Mouse (Mus musculus): ENCODE results near the gene B4galnt1.
A peak's percentile ranks its signal among the peaks of the same experiment; 100 is the strongest.
"Not testable (repeated sequence)": the region's sequence is repeated elsewhere in the genome, so short reads cannot be mapped to it uniquely, and the experiment has no call there.

Gene B4galnt1

GRCm38 (mm10) chr10:127160081-127160480, 4.9 kb upstream of the B4galnt1 start:
- Histone ChIP-seq H3K36me3 (ENCODE audit: insufficient read depth, low read length) (no peaks in the 10 kb centered on the region), H3K4me1 (replicated peaks; ENCODE audit: low read depth, low read length) (peaks cover 17% of the 10 kb centered on the region), H3K4me3 (replicated peaks; ENCODE audit: low read length) (no peak overlapping the region), H3K27me3 (ENCODE audit: insufficient read depth, low read length) (peaks cover 18% of the 10 kb centered on the region), H3K9me3 (ENCODE audit: low read length) (no peaks in the 10 kb centered on the region)
- TF ChIP-seq POU5F1 (IDR thresholded peaks at IDR 0.05; ENCODE audit: borderline replicate concordance, low read length) (no peak), CTCF (conservative IDR thresholded peaks at IDR 0.05; ENCODE audit: low read length) (no peak), NANOG (IDR thresholded peaks at IDR 0.05; ENCODE audit: borderline replicate concordance, low read length) (no peak)

GRCm38 (mm10) chr10:127160728-127161127, 4.3 kb upstream of the B4galnt1 start:
- Histone ChIP-seq H3K36me3 (ENCODE audit: insufficient read depth, low read length) (no peaks in the 10 kb centered on the region), H3K9me3 (ENCODE audit: low read length) (no peaks in the 10 kb centered on the region), H3K4me1 (replicated peaks; ENCODE audit: low read depth, low read length) (peaks cover 17% of the 10 kb centered on the region), H3K4me3 (replicated peaks; ENCODE audit: low read length) (no peak overlapping the region), H3K27me3 (ENCODE audit: insufficient read depth, low read length) (peaks cover 24% of the 10 kb centered on the region)
- no peak for TF ChIP-seq NANOG (IDR thresholded peaks at IDR 0.05; ENCODE audit: borderline replicate concordance, low read length)
- TF ChIP-seq CTCF (conservative IDR thresholded peaks at IDR 0.05; ENCODE audit: low read length): no peak
- TF ChIP-seq POU5F1 (IDR thresholded peaks at IDR 0.05; ENCODE audit: borderline replicate concordance, low read length): no peak

GRCm38 (mm10) chr10:127162771-127163261, 2.2 kb upstream of the B4galnt1 start:
- not testable (repeated sequence) for H3K9me3 ChIP-seq (ENCODE audit: low read length); H3K4me3 ChIP-seq (replicated peaks; ENCODE audit: low read length); H3K36me3 ChIP-seq (ENCODE audit: insufficient read depth, low read length)
- Histone ChIP-seq H3K4me1 (replicated peaks; ENCODE audit: low read depth, low read length) (peaks cover 37% of the 10 kb centered on the region), H3K27me3 (ENCODE audit: insufficient read depth, low read length) (peaks cover 45% of the 10 kb centered on the region)

- no peak overlapping the region for H3K4me3 ChIP-seq (replicated peaks; ENCODE audit: low read length)
- H3K27me3 ChIP-seq (ENCODE audit: insufficient read depth, low read length): peaks cover 58% of the 10 kb centered on the region
- H3K9me3 ChIP-seq (ENCODE audit: low read length): no peaks in the 10 kb centered on the region
- peaks cover 43% of the 10 kb centered on the region for H3K4me1 ChIP-seq (replicated peaks; ENCODE audit: low read depth, low read length)
- TF ChIP-seq POU5F1 (IDR thresholded peaks at IDR 0.05; ENCODE audit: borderline replicate concordance, low read length) (no peak), CTCF (conservative IDR thresholded peaks at IDR 0.05; ENCODE audit: low read length) (no peak), NANOG (IDR thresholded peaks at IDR 0.05; ENCODE audit: borderline replicate concordance, low read length) (no peak)
- H3K36me3 ChIP-seq (ENCODE audit: insufficient read depth, low read length): no peaks in the 10 kb centered on the region
These were observed 835 bp upstream of the B4galnt1 start for GRCm38 (mm10) chr10:127164190-127164589.

GRCm38 (mm10) chr10:127165354-127165653, 279 bp downstream of the B4galnt1 start:
- peaks cover 67% of the 10 kb centered on the region for H3K27me3 ChIP-seq (ENCODE audit: insufficient read depth, low read length)
- H3K4me1 ChIP-seq (replicated peaks; ENCODE audit: low read depth, low read length): peaks cover 54% of the 10 kb centered on the region
- no peaks in the 10 kb centered on the region for H3K36me3 ChIP-seq (ENCODE audit: insufficient read depth, low read length)
- no peak for TF ChIP-seq POU5F1 (IDR thresholded peaks at IDR 0.05; ENCODE audit: borderline replicate concordance, low read length)
- no peak for TF ChIP-seq CTCF (conservative IDR thresholded peaks at IDR 0.05; ENCODE audit: low read length)
- no peak for TF ChIP-seq NANOG (IDR thresholded peaks at IDR 0.05; ENCODE audit: borderline replicate concordance, low read length)
- no peaks in the 10 kb centered on the region for H3K9me3 ChIP-seq (ENCODE audit: low read length)
- H3K4me3 ChIP-seq (replicated peaks; ENCODE audit: low read length): peak overlapping the region; percentile 86

- Histone ChIP-seq H3K4me1 (replicated peaks; ENCODE audit: low read depth, low read length) (peaks cover 57% of the 10 kb centered on the region), H3K36me3 (ENCODE audit: insufficient read depth, low read length) (no peaks in the 10 kb centered on the region), H3K4me3 (replicated peaks; ENCODE audit: low read length) (peak overlapping the region; percentile 86), H3K9me3 (ENCODE audit: low read length) (no peaks in the 10 kb centered on the region), H3K27me3 (ENCODE audit: insufficient read depth, low read length) (peaks cover 70% of the 10 kb centered on the region)
- TF ChIP-seq CTCF (conservative IDR thresholded peaks at IDR 0.05; ENCODE audit: low read length) (no peak), POU5F1 (IDR thresholded peaks at IDR 0.05; ENCODE audit: borderline replicate concordance, low read length) (no peak), NANOG (IDR thresholded peaks at IDR 0.05; ENCODE audit: borderline replicate concordance, low read length) (no peak)
These were observed 804 bp downstream of the B4galnt1 start for GRCm38 (mm10) chr10:127165654-127166403.

- no peaks in the 10 kb centered on the region for H3K9me3 ChIP-seq (ENCODE audit: low read length)
- H3K27me3 ChIP-seq (ENCODE audit: insufficient read depth, low read length): peaks cover 70% of the 10 kb centered on the region
- TF ChIP-seq POU5F1 (IDR thresholded peaks at IDR 0.05; ENCODE audit: borderline replicate concordance, low read length) (no peak), CTCF (conservative IDR thresholded peaks at IDR 0.05; ENCODE audit: low read length) (no peak), NANOG (IDR thresholded peaks at IDR 0.05; ENCODE audit: borderline replicate concordance, low read length) (no peak)
- H3K4me3 ChIP-seq (replicated peaks; ENCODE audit: low read length): peak overlapping the region; percentile 86
- peaks cover 61% of the 10 kb centered on the region for H3K4me1 ChIP-seq (replicated peaks; ENCODE audit: low read depth, low read length)
- no peaks in the 10 kb centered on the region for H3K36me3 ChIP-seq (ENCODE audit: insufficient read depth, low read length)
These were observed 1.3 kb downstream of the B4galnt1 start for GRCm38 (mm10) chr10:127166404-127166715.

GRCm38 (mm10) chr10:127166771-127167613, 2.0 kb downstream of the B4galnt1 start:
- Histone ChIP-seq H3K9me3 (ENCODE audit: low read length) (no peaks in the 10 kb centered on the region), H3K4me1 (replicated peaks; ENCODE audit: low read depth, low read length) (peaks cover 67% of the 10 kb centered on the region), H3K4me3 (replicated peaks; ENCODE audit: low read length) (peak overlapping the region; percentile 86), H3K27me3 (ENCODE audit: insufficient read depth, low read length) (peaks cover 72% of the 10 kb centered on the region), H3K36me3 (ENCODE audit: insufficient read depth, low read length) (no peaks in the 10 kb centered on the region)
- no peak for TF ChIP-seq CTCF (conservative IDR thresholded peaks at IDR 0.05; ENCODE audit: low read length)
- TF ChIP-seq NANOG (IDR thresholded peaks at IDR 0.05; ENCODE audit: borderline replicate concordance, low read length): no peak
- TF ChIP-seq POU5F1 (IDR thresholded peaks at IDR 0.05; ENCODE audit: borderline replicate concordance, low read length): no peak

All from E14TG2a.4 (cell line).